Mouse (Mus musculus) spleen, adult 2 months (tissue): ENCODE measurements at regions not wholly inside any gene's neighbourhood (a gene's known extent, or its start where the extent isn't known, plus 50 kb on each side); places are given as distances from the start of the nearest gene placed in this dataset.
"Not testable (repeated sequence)": the region's sequence is repeated elsewhere in the genome, so short reads cannot be mapped to it uniquely, and the experiment has no call there.

Experiments used
- DNase-seq, 2 experiments: peaks; one replicate each; pipeline versions ENCODE4 v3.0.0 to v3.0.0-alpha.2; 2012 to 2021; ENCODE audit warnings: low spot score in 2 of 2, low read depth in 1 of 2
- H3K27ac ChIP-seq: fragments of 200-500 bp; 2 replicates; pipeline ENCODE4 v1.5.1; 2012; ENCODE audit warnings: low read length, inconsistent platforms; ENCODE audit not compliant: insufficient read depth
- H3K27me3 ChIP-seq: fragments of 200-500 bp; 2 replicates; pipeline ENCODE4 v1.6.1; 2012; ENCODE audit warnings: mild to moderate bottlenecking, moderate library complexity, low read length, inconsistent platforms; ENCODE audit not compliant: control insufficient read depth, insufficient read depth
- H3K36me3 ChIP-seq: fragments of 200-500 bp; 2 replicates; pipeline ENCODE4 v1.6.1; 2012; ENCODE audit warnings: mild to moderate bottlenecking, low read length, inconsistent platforms; ENCODE audit not compliant: control insufficient read depth, insufficient read depth
- H3K4me1 ChIP-seq: fragments of 200-500 bp; 2 replicates; pipeline ENCODE4 v1.6.1; 2011; ENCODE audit warnings: inconsistent platforms; ENCODE audit not compliant: control insufficient read depth, insufficient read depth, insufficient read length
- H3K4me3 ChIP-seq: fragments of 200-500 bp; 2 replicates; pipeline ENCODE4 v1.5.1; 2011; ENCODE audit warnings: mild to moderate bottlenecking, inconsistent platforms; ENCODE audit not compliant: insufficient read depth, insufficient read length; ENCODE audit errors: extremely low read depth
- CTCF ChIP-seq: fragments of 200-500 bp; IDR thresholded peaks from 2 replicates; pipeline ENCODE4 v1.5.1; 2011; ENCODE audit warnings: mild to moderate bottlenecking, inconsistent platforms; ENCODE audit not compliant: insufficient read depth, insufficient read length, insufficient replicate concordance; ENCODE audit errors: extremely low read depth
- POLR2A ChIP-seq: fragments of 200-500 bp; IDR thresholded peaks from 2 replicates; pipeline ENCODE4 v1.6.1; 2011; ENCODE audit warnings: low read depth, low read length, inconsistent platforms
- WGBS: fragments of 180-500 bp; shearing (Covaris S2); methylation state at CpG from one replicate; pipeline ENCODE4 v1.1.7; 2018; 5-methylcytosine and 5-hydroxymethylcytosine counted together

DNA sequence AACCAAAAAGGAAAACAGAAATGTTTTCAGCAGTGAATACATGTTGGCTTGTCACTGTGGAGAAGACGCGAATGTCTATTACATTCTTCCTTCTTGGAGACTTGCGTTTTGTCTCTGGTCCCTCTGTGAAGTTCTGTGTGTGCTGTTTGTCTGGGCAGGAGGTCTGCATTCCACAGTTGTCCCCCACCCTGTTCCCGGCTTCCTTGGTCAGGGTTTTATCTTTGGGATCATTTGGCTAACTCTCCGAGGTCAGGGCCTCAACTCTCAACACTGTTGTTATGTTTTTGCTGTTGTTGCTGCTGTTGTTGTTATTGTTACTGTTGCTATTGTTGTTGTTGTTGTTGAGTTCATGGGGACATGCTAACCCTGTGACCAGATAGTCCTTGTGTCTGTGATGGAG lies 121.2 kb upstream of the Mrps10 start:
- Histone ChIP-seq H3K27ac (no peak overlapping the region), H3K27me3 (no peaks in the 10 kb centered on the region), H3K4me1 (no peaks in the 10 kb centered on the region), H3K36me3 (no peaks in the 10 kb centered on the region), H3K4me3 (no peak overlapping the region)
- no peak for DNase-seq
- 91% methylated on average over 5 of the region's 5 CpGs for WGBS
- TF ChIP-seq POLR2A (no peak), CTCF (no peak)

GRCm38 (mm10) chr17:47246605-47247004 lies 122.1 kb upstream of the Mrps10 start:
- Histone ChIP-seq H3K27ac (no peak overlapping the region), H3K4me3 (no peak overlapping the region), H3K36me3 (no peaks in the 10 kb centered on the region), H3K27me3 (no peaks in the 10 kb centered on the region), H3K4me1 (no peaks in the 10 kb centered on the region)
- no peak for DNase-seq
- TF ChIP-seq POLR2A (no peak), CTCF (no peak)
- WGBS: 95% methylated on average over 8 of the region's 8 CpGs

- WGBS: 96% methylated on average over 9 of the region's 9 CpGs
- no peak for DNase-seq
- Histone ChIP-seq H3K36me3 (no peaks in the 10 kb centered on the region), H3K4me1 (no peaks in the 10 kb centered on the region), H3K27me3 (no peaks in the 10 kb centered on the region), H3K27ac (no peak overlapping the region), H3K4me3 (no peak overlapping the region)
- TF ChIP-seq POLR2A (no peak), CTCF (no peak)
These were observed 123.1 kb upstream of the Mrps10 start for GRCm38 (mm10) chr17:47245635-47246034.

GRCm38 (mm10) chr17:47239086-47239485 lies 129.6 kb upstream of the Mrps10 start:
- Histone ChIP-seq H3K27ac (no peak overlapping the region), H3K36me3 (no peaks in the 10 kb centered on the region), H3K4me1 (no peaks in the 10 kb centered on the region), H3K27me3 (no peaks in the 10 kb centered on the region), H3K4me3 (no peak overlapping the region)
- DNase-seq: no peak
- TF ChIP-seq POLR2A: no peak
- TF ChIP-seq CTCF: no peak
- 89% methylated on average over 4 of the region's 4 CpGs for WGBS

GRCm38 (mm10) chr17:47237881-47238280 lies 130.8 kb upstream of the Mrps10 start:
- not testable (repeated sequence) for H3K36me3 ChIP-seq, DNase-seq, H3K4me1 ChIP-seq, H3K4me3 ChIP-seq, H3K27me3 ChIP-seq, H3K27ac ChIP-seq
- 98% methylated on average over 3 of the region's 3 CpGs for WGBS

- Histone ChIP-seq H3K4me1 (no peaks in the 10 kb centered on the region), H3K27me3 (no peaks in the 10 kb centered on the region), H3K4me3 (no peak overlapping the region), H3K27ac (no peak overlapping the region), H3K36me3 (no peaks in the 10 kb centered on the region)
- 82% methylated on average over 11 of the region's 11 CpGs for WGBS
- TF ChIP-seq POLR2A (no peak), CTCF (no peak)
- DNase-seq: no peak
These were observed 134.3 kb upstream of the Mrps10 start for GRCm38 (mm10) chr17:47234343-47234742.

DNA sequence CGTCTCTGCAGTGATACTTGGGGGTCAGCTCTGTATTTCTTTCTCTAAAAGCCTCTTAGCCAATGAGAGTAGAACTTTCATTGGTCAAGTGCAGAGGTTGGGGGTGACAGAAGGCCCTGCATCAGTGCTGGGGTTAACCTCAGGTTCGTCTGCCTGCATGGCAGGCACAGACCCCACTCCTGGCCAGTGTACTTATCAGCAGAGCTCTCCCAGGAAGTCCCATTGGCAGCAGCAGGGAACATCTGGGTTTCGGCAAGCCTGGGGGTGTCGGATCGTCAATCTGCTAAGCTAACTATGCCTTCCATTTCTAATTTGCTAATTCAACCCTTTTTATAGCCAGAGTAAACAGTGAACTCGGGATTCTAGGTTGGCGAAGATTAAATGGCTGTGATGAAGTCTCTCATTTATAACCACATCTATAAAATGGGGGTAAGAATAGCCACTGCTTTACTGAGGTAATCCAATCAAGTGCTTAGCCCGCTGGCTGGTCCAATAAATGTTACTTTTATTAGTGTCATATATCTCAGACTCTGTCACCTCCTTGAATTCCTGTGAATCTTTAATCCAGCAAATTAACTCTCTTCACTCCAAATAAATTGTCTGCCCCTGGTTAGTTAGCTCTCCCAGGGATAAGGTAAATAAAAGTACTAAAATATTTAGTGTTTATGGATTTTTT lies 135.5 kb upstream of the Mrps10 start:
- no peak overlapping the region for H3K4me3 ChIP-seq
- 90% methylated on average over 8 of the region's 8 CpGs for WGBS
- no peaks in the 10 kb centered on the region for H3K36me3 ChIP-seq
- no peaks in the 10 kb centered on the region for H3K27me3 ChIP-seq
- no peaks in the 10 kb centered on the region for H3K4me1 ChIP-seq
- DNase-seq: no peak
- H3K27ac ChIP-seq: no peak overlapping the region
- TF ChIP-seq CTCF (no peak), POLR2A (no peak)
